Mouse (Mus musculus): Measurements from ENCODE around the gene Ogdh. TPM values are rescaled to one million over a fixed set of nuclear protein-coding genes. Genes with fewer than 3 reads are reported as not detected.

The Ogdh gene
- polyA plus RNA-seq, 1 experiment, result 89.5 TPM

- DNase-seq (ENCODE audit: low read depth), result peak; percentile 99
- TF ChIP-seq CTCF (IDR thresholded peaks at IDR 0.05; ENCODE audit: borderline replicate concordance, extremely low read depth, insufficient read depth, insufficient read length), result peak; percentile 68
- TF ChIP-seq POLR2A (IDR thresholded peaks at IDR 0.05; ENCODE audit: borderline replicate concordance, extremely low read depth, insufficient read depth, insufficient read length, poor library complexity, severe bottlenecking), result peak; percentile 76; the same call in 1 of the 2 replicates
Observed at GRCm38 (mm10) chr11:6274387-6275093, 16.9 kb upstream of the Ogdh start, which contains the start of gene Tmed4. TSS of gene Tmed4 (minus strand) at chr11:6274870.

- TF ChIP-seq POLR2A (IDR thresholded peaks at IDR 0.05; ENCODE audit: borderline replicate concordance, extremely low read depth, insufficient read depth, insufficient read length, poor library complexity, severe bottlenecking), result no peak
- DNase-seq (ENCODE audit: low read depth), result no peak
Observed at GRCm38 (mm10) chr11:6275094-6275484, 16.3 kb upstream of the Ogdh start.

GRCm38 (mm10) chr11:6276466-6276865, 15.0 kb upstream of the Ogdh start:
- DNase-seq (ENCODE audit: low read depth), result no peak

GRCm38 (mm10) chr11:6282940-6283339, 8.5 kb upstream of the Ogdh start:
- peak; percentile 11 for DNase-seq (ENCODE audit: low read depth)
- no peak for TF ChIP-seq CTCF (IDR thresholded peaks at IDR 0.05; ENCODE audit: borderline replicate concordance, extremely low read depth, insufficient read depth, insufficient read length)
- no peak for TF ChIP-seq POLR2A (IDR thresholded peaks at IDR 0.05; ENCODE audit: borderline replicate concordance, extremely low read depth, insufficient read depth, insufficient read length, poor library complexity, severe bottlenecking)

More at GRCm38 (mm10) chr11:6276466-6276865, 15.0 kb upstream of the Ogdh start:
- TF ChIP-seq POLR2A (IDR thresholded peaks at IDR 0.05; ENCODE audit: borderline replicate concordance, extremely low read depth, insufficient read depth, insufficient read length, poor library complexity, severe bottlenecking) (no peak), CTCF (IDR thresholded peaks at IDR 0.05; ENCODE audit: borderline replicate concordance, extremely low read depth, insufficient read depth, insufficient read length) (no peak)

- no peak for DNase-seq (ENCODE audit: low read depth)
- TF ChIP-seq CTCF (IDR thresholded peaks at IDR 0.05; ENCODE audit: borderline replicate concordance, extremely low read depth, insufficient read depth, insufficient read length) (no peak), POLR2A (IDR thresholded peaks at IDR 0.05; ENCODE audit: borderline replicate concordance, extremely low read depth, insufficient read depth, insufficient read length, poor library complexity, severe bottlenecking) (no peak)
Observed at GRCm38 (mm10) chr11:6290138-6290537, 1.3 kb upstream of the Ogdh start.

GRCm38 (mm10) chr11:6290883-6291282, 550 bp upstream of the Ogdh start:
- DNase-seq (ENCODE audit: low read depth), result no peak
- TF ChIP-seq POLR2A (IDR thresholded peaks at IDR 0.05; ENCODE audit: borderline replicate concordance, extremely low read depth, insufficient read depth, insufficient read length, poor library complexity, severe bottlenecking), result no peak
- no peak for TF ChIP-seq CTCF (IDR thresholded peaks at IDR 0.05; ENCODE audit: borderline replicate concordance, extremely low read depth, insufficient read depth, insufficient read length)

GRCm38 (mm10) chr11:6292116-6292987, 919 bp downstream of the Ogdh start:
- peak; percentile 87 for DNase-seq (ENCODE audit: low read depth)
- TF ChIP-seq CTCF (IDR thresholded peaks at IDR 0.05; ENCODE audit: borderline replicate concordance, extremely low read depth, insufficient read depth, insufficient read length), result no peak
- TF ChIP-seq POLR2A (IDR thresholded peaks at IDR 0.05; ENCODE audit: borderline replicate concordance, extremely low read depth, insufficient read depth, insufficient read length, poor library complexity, severe bottlenecking), result no peak

GRCm38 (mm10) chr11:6292988-6293349, 1.5 kb downstream of the Ogdh start:
- TF ChIP-seq POLR2A (IDR thresholded peaks at IDR 0.05; ENCODE audit: borderline replicate concordance, extremely low read depth, insufficient read depth, insufficient read length, poor library complexity, severe bottlenecking) (no peak), CTCF (IDR thresholded peaks at IDR 0.05; ENCODE audit: borderline replicate concordance, extremely low read depth, insufficient read depth, insufficient read length) (no peak)
- no peak for DNase-seq (ENCODE audit: low read depth)

GRCm38 (mm10) chr11:6293601-6294000, 2.2 kb downstream of the Ogdh start:
- DNase-seq (ENCODE audit: low read depth), result no peak
- TF ChIP-seq CTCF (IDR thresholded peaks at IDR 0.05; ENCODE audit: borderline replicate concordance, extremely low read depth, insufficient read depth, insufficient read length) (no peak), POLR2A (IDR thresholded peaks at IDR 0.05; ENCODE audit: borderline replicate concordance, extremely low read depth, insufficient read depth, insufficient read length, poor library complexity, severe bottlenecking) (no peak)

GRCm38 (mm10) chr11:6294632-6295031, 3.2 kb downstream of the Ogdh start:
- TF ChIP-seq CTCF (IDR thresholded peaks at IDR 0.05; ENCODE audit: borderline replicate concordance, extremely low read depth, insufficient read depth, insufficient read length) (no peak), POLR2A (IDR thresholded peaks at IDR 0.05; ENCODE audit: borderline replicate concordance, extremely low read depth, insufficient read depth, insufficient read length, poor library complexity, severe bottlenecking) (no peak)
- DNase-seq (ENCODE audit: low read depth), result no peak

GRCm38 (mm10) chr11:6296077-6296476, 4.6 kb downstream of the Ogdh start:
- no peak for DNase-seq (ENCODE audit: low read depth)
- TF ChIP-seq CTCF (IDR thresholded peaks at IDR 0.05; ENCODE audit: borderline replicate concordance, extremely low read depth, insufficient read depth, insufficient read length) (no peak), POLR2A (IDR thresholded peaks at IDR 0.05; ENCODE audit: borderline replicate concordance, extremely low read depth, insufficient read depth, insufficient read length, poor library complexity, severe bottlenecking) (no peak)

Measured in brain, embryonic 14.5 days (tissue).